Mouse (Mus musculus) liver, postnatal 0 days (tissue): ENCODE results near the gene Arhgap6.

Experiments
- CTCF ChIP-seq: sonication (generic); IDR thresholded peaks from 2 replicates; pipeline ENCODE4 v1.5.1; 2016; ENCODE audit warnings: antibody characterized with exemption, low read depth
- EP300 ChIP-seq: IDR thresholded peaks from 2 replicates; pipeline ENCODE4 v1.6.1; 2016; ENCODE audit warnings: antibody characterized with exemption, low read depth, mild to moderate bottlenecking

DNA sequence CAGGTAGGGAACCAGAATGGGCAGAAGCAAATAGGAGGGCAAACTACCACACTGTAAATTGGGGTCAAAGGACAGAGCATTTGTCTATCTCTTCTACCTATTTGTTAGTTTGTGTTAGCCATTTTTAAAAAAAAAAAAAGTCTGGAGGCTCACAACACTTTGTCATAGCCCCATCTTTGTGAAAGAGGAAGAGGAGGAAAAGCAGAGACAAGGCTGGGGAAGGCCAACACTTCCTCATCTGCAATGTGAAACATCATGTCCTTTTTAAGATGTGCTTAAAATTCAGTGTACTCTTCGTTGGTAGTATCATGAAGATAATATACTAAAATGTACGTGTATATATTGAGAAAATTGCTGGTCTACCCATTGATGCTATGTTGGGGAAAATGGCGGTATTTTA, 466.1 kb downstream of the Arhgap6 start:
- TF ChIP-seq EP300 (no peak), CTCF (no peak)
